Mouse (Mus musculus): ENCODE measurements around the gene Mau2.
"Not testable (repeated sequence)": the region's sequence is repeated elsewhere in the genome, so short reads cannot be mapped to it uniquely, and the experiment has no call there.

The Mau2 gene

DNA sequence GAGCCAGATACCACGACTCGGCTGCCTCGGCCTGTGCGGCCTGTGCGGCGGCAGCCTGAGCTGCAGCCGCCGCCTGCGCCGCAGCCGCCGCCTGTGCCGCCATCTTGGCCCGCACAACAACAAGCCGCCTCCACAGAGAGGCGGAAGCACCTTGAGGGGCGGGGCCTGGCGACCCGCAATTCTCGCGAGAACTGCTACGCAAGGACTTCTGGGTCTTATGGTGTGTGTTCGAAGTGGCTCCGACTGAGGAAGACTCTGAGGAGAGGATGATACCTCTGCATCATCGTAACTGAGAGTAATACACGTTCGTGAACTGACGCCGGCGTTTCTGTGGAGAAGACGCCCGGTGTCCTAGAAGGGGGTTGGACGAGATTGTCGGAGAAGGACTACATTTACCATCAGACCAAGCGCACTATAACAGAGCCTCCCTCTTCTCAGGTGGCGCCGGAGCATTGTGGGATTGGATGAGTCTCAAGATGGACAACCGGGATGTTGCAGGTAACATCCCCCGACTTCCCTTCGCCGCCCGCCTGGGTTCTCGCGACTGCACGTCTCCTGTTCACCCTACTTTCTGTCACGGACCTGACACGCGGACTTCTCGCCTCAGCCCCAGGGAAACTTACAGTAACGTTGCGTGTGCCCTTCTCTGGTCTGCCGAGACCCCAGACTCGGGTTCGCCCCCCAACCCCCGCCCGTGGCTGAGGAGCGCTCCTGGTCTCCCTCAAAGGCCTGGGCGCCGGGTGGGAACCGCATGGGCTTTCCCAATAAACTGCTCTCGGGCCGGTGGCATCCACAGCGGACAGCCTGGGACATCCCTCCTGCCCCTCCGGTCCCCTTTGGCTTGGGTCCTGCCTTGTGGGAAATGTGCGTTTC lies at the start of gene Mau2, which contains the start of gene Sugp1:
TSS of gene Mau2 (minus strand) at position 152 of the 873 bp plus-strand sequence.
TSS of gene Sugp1 (plus strand) at position 231 of the 873 bp plus-strand sequence.
- peak; percentile 98 for DNase-seq

DNA sequence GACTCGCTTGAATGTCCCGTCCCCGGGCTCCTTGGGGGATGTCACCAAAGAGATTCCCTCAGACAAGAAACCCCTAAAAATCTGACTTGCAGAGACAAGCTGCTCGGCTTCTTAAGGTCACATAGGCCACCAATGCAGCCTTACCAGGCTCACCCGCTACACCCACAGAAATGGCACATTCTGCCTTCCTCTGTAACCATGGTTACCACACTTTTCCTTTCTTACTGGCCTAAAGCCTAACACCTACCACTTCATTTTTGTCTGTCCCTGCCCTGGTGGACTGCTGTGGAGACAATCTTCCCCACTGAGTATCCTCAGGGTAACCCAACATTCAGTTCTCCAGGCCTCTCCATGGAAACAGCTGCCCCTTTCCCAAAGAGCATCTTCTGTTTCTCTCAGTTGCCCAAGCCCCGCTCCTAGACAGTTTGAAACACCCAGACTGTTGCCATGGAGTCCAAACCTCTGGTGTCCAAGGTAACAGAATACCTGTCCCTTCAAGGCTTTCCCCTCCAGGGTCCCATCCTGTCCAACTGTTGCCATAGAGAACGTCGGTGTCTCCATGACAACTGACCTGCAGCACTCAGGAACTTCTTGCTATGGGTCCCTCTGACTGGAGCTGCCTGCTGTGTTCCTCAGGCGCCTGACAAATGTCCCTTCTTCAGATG lies 46.9 kb upstream of the Mau2 start:
- DNase-seq = no peak

DNA sequence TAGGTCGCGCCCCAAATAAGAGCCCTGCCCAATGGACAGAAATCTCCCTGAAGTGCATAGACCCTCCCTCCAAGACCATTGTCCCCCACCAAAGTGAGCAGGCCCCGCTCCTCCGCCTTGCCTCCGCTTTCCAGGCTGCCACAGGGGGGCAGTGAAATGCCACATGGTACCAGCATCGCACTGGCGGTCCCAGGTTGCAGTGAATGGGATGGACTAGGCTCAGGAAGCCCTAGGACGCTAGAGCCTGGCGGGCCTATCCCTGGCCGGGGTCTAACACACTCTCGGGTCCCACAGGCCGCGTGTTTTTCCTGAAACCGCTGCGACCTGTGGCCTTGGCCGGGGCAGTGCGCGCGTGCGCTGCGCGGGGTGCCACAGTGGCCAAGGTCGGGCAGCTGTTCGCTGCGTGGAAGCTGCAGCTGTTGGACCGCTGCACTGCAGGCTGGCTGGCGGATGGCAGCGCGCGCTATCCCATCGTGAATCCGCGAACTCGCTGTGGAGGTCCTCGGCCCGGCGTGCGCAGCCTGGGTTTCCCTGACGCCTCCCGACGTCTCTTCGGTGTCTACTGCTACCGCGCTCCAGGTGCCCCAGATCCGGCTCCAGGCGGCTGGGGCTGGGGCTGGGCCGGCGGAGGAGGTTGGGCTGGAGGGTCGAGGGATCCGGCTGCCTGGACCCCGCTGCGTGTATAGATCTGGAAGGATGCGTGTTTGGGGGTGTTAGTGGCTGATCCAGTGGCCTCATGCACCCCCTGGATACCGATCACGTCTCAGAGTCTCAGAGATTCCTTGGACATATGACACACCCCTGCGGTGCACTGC lies 45.5 kb upstream of the Mau2 start:
- DNase-seq = peak; percentile 54

DNA sequence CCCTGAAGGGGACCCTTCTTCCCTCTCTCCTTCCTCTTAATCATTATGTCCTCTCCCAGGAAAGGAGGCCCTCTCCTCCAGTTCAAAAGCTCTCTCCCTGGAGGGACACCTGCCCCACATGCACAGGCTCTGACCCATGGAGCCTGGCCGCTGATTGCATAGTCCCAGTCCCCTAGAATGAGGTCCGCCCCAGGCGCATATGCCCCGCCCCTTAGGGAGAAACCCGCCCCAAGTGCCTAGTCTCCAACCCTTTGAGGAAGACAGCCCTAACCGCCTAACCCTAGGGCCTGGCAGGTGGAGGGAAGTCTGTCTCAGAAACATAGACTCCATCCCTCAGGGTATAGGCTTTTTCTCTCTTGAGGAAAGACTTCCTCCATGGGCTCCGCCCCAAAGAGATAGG lies 44.7 kb upstream of the Mau2 start:
- DNase-seq = peak; percentile 10

DNA sequence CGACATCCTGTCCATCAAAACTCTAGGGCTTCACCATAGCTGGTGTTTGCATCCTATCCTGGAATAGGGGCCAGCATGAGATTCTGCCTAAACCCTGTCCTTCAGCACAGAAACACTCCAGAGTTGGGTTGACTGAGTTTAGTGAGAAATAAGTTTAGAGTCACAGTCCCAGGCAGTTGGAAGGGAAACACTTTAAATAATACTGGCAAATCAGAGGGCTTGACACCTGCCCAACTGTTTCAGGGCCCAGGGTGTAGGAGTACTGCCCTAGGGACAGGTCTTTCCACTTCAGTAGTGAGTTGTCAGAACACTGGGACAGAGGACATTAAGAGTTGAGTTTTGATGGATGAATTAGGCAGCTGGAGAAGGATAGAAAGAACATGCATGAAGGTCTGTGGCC lies 43.6 kb upstream of the Mau2 start:
- DNase-seq = no peak

DNA sequence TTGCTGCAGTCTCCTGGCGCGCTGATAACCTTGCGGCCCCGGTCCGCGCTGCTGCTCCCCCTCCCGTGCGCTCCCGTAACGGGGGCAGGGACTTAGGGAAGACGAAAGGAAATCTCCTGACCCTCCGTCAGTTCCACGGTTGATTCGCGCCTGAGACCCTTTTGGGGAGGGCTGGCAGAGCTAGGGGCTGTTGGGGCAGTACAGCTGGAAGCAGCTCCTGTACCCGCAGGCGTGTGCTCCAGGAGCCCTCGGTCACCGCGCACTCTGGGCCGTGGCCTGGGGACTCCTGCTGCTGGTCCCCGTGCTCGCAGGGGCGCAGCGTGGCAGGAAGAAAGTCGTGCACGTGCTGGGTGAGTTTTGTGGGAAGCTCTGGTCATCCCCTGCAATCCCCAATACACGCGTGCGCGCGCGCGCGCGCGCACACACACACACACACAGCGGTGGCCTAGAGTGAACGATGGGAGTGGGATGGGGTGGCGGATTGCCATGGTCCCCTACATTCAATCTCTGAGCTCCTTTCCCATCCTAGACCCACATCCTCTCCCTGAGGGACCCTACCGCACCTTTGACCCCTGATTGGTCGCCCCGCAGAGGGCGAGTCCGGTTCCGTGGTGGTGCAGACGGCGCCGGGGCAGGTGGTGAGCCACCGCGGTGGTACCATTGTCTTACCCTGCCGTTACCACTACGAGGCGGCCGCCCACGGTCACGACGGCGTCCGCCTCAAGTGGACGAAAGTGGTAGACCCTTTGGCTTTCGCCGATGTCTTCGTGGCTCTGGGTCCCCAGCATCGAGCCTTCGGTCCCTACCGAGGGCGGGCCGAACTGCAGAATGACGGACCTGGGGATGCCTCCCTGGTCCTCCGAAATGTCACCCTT lies 41.9 kb upstream of the Mau2 start:
- no peak for DNase-seq

DNA sequence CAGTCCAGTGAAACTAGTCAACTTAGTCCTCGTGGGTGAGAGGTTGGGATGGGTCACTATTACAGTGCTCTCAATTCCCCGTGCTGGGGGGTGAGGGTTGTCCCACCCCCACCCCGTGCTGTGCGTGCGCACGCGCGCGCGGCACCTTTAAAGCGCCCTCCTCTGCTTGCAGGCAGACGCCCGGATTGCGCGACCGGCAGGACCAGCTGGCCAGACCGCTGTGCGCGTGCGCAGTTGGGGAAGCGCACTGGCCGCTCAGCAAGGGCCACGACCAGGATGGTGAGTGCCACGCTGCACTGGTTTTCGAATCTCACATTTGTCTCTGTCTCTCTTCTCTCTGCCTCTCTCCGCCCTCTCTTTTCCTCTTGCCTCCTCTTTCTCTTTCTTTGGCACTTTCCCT lies 40.8 kb upstream of the Mau2 start, which contains the start of gene Hapln4:
TSS of gene Hapln4 (plus strand) at position 173 of the 400 bp plus-strand sequence.
- DNase-seq = peak; percentile 41

DNA sequence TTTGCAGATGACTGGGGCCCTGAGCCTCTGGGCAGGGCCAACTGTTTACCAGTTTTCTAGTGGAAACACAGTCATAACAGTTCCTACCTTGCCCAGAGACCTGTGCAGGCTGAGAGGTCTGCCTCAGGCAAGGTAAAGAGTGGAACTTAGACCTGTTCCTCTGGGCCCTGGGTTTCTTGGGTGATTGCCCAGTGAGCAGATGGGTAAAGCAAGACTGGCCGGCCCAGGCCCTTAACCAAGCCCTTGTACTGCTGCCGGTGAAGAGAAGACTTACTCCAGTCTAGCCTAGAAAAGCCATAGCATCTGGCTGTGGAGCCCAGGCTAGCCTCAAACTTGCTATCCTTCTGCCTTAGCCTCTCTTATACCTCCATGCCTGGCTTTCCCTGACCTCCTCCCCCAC lies 39.4 kb upstream of the Mau2 start:
- DNase-seq = no peak

DNA sequence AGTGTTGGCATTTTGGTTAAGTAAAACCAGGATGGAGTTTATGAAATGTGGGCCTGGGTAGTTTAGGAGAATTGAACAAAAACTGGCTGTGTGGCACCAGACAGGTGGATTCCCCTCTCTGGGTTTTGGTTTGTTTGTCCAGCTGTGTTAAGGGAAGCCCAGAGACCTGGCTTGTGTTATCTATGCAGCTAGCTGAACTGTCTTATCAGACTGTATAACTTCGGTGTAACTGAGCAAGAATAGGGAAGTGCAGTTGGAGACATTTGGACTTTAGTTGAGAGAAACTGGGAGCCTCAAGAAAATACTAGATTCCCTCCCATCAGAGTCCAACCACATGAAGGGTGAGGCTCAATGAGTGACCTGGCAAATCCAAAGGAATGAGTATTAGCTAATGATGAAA lies 31.1 kb upstream of the Mau2 start:
- DNase-seq = no peak

DNA sequence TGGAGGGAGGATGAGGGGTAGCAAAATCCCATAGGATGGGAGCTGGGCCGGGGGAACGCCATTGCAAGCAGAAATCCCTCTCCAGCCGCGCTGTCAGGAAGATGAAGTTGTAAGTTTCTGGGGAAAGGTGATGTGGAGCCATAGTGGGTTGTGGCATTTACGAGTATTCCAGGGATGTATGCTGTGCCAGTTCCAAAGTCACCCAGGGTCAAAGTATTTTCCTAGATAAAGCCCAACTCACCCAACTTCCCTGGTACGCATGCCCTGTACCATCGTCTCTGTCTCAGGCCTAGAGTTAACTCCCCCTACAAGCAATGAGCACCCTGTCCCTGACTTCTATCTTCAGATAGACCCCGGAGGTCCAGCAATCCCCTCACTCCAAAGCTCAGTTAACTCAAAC lies 30.6 kb upstream of the Mau2 start:
- no peak for DNase-seq

DNA sequence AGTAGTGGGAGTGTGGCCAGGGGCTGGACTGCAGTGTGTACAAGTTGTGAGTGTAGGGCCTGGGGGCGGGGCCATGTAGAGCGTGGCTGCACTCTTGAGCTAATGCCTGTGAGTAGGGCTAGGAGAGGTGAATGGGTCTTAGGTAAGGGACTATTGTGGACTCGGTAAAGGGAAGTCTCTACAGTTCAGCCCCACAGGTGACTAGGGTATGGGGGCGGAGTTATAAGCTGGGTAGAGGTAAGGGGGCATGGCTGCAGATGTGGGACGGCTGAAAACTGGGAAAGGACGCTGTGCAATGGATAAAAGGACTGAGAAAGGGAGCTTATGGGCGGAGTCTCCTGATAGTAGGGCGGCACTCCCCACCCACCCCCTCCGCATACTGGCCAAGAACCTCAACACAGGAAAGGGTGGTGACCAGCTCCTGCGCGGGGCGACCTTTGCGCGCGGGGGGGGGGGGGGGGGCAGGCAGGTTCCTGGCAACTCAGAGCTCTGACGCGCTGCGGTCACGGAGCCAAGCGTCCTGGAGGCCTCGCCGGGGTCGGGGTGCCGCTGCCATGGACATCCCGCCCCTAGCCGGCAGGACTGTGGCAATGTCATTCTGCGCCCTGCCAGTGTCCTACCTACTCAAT lies 30.0 kb upstream of the Mau2 start, which contains the start of gene Tm6sf2:
TSS of gene Tm6sf2 (plus strand) at position 484 of the 629 bp plus-strand sequence.
- DNase-seq = peak; percentile 71

DNA sequence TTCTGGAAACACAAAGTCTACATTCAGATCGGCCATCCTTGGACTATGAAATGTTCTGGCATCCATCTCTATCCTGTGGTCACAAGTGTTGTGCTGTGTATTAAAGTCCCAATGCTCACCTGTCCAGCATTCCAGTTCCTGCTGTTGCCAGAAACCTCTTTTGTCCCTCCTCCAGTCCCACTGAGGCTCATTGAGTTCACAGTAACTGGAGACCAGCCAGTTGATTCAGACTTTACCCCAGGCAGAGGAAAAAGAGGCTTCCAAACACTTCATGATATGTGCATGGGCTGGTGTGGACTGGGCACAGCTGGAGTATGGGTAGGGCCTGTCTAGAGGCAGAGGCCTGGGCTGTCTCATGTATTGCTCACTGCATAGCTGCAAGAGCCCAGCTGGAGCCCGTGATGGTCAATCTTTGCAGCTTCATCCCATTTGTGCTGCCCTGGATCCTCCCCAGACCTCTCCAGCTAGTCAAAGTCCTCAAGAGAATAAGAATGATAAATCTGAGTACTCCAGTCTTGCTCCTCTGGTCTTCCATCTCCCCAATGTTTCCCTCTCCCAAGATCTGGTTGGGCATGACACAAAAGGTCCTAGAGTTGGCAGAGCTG lies 29.4 kb upstream of the Mau2 start:
- DNase-seq = peak; percentile 49

DNA sequence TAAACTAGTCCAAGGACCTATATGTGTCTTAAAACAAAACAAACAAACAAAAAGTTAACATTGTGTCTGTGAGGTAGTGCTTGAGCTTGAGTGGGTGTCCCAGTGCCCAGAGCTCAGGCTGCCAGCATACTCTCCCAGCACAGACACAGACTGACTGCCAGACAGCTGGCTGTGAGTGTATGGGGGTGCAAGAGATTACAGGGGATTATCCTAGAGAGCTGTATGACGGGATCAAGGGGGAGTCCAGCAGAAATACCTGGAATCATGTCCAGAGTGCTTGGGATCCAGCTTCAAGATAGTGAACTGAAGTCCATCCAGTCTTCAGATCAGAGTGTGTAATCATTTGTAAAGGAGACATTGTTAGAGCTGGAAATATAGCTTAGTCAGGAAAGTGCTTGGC lies 15.2 kb upstream of the Mau2 start:
- no peak for DNase-seq

DNA sequence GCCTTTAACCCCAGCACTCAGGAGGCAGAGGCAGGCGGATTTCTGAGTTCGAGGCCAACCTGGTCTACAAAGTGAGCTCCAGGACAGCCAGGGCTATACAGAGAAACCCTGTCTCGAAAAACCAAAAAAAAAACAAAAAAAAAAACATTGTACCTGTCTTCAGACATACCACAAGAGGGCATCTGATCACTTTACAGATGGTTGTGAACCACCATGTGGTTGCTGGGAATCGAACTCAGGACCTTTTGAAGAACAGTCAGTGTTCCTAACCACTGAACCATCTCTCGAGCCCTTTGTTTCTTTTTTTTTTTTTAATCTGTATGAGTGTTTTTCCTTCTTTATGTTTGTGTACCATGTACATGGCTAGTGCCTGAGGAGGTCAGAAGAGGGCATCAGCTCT lies 7.9 kb upstream of the Mau2 start:
- not testable (repeated sequence) for DNase-seq

DNA sequence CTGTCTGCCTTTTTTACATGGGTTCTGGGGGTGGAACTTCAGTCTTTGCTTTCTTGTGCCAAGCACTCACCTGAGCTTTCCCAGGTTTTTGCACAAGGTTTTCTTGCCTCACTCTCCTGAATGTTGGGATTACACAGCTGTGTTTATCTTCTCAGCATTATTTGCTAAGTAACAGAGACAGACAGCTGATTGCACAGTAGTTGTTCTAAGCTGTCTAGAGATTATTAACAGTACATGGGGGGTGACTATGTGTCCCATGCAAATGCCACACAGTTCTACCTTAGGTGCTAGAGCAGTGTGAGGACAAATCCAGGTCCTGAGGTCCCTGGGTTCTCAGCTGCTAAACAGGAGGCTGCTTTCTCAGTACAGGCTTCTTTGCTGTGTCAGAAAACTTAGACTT lies 7.1 kb upstream of the Mau2 start:
- DNase-seq = no peak

DNA sequence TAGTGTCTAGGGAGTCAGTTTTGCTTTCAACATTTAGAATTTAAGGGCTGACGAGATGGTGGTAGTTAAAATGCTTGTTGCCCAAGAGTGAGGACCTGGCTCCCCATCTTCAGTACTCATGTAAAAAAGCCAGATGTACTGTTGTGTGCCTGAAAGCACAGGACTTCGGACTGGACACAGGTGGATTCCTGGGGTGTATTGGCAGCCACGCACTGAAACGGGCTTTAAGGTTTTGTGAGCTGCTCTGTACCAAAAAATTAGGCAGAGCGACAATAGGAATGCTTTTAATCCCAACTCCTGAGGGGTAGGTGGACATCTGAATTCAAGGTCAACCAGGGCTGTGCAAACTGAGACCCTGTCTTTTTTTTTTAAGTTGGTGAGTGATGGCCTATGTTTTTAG lies 1.5 kb upstream of the Mau2 start:
- DNase-seq = no peak

DNA sequence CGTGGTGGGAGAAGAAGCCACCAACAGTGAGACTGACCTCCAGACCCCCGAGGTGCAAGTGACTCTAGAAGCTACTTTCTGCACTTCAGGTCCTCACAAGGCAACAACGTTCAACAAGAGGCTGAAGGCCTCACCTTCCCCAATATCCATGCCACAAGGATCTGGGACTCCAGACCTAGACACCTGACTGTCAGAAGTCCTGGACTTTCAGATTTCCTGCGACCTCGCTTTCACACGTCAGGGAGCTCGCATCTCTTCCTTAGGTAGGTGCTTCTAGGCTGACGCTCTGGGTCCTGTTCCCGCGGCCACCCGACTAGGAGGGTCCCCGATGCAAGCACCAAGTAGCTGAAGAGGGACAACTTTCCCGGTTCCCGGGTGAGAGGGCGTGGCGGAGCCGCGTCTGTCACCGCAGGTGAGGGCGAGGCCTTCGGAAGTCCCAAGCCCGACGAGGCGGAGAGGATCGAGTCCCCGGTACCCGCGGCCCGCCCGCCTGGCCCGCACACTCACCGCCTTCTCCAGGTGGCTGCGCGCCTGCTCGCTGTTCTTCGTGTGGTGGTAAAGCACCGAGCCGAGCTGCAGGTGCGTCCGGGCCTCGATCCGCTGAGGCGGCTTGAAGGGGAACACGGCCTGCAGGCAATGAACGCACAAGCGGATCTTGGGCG lies 518 bp downstream of the Mau2 start:
- DNase-seq = peak; percentile 44

DNA sequence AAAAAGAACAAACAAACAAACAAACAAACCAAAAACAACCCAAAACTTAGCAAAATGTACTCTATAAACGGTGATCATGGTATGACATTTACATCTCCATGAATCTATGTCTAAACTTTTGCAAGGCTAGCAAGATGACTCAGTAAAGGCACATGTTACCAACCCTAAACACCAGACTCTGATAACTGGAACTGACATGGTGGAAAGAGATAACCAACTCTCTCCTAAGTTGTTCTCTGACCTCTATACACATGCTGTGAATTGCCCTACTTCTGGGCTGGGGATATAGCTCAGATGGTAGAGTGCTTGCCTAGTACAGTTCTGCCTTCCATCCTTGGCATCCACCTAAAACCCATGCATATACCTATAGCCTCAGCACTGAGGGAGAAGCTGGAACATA lies 4.5 kb downstream of the Mau2 start:
- no peak for DNase-seq

DNA sequence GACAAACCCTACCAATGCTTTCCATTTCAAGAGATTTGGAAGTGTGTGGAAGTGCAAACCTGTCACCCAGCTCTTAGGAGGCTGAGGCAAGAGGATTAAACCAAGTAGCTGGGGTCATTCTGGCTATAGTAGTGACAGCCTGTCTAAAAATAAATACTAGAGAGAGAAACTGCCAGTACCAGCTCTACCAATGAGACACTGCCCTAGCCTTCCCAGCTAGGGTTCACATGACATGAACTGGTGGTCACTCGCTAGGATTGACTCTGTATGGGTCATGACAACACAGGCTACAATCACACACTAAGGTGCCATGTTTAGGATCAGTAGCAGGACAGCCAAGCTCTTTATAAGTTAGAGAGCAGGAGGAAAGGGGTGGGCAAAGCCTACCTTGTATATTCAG lies 12.3 kb downstream of the Mau2 start:
- no peak for DNase-seq

DNA sequence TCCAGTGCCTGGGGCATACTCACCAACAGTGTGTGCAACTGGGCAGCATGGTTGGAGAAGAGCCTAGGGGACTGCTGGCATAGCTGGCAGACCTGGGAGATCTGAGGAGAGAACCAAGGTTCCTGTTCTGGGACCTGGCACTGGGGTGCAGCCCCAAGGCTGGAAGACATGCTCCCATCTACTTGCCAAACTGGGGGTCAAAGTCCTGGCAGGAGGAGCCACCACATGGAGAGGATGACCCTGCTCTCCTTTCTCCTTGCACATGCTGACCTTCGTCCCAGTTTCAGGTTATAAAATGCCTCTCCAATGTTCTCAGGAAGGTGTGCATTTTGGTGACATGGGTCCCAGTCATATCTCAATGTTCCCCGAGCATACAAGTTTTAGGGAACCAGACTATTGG lies 16.4 kb downstream of the Mau2 start:
- DNase-seq = no peak

DNA sequence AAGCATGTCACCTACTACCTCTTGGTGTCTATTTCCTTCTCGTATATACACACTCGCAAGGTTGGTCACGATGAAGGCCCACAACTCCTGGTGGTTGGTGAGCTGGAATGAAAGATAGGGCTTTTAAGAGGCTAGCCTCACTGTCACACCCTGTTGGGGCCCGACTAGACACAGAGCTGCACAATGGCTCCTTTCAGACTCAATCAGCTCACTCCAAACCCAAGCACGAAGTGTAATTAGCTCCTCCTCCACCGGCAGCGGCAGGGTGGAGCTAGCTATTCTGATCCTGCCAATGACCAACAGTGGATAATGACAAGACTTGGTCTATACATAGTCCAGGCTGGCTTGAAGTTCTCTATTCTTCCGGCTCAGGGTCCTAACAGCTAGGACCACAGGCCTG lies 18.9 kb downstream of the Mau2 start:
- DNase-seq = no peak
